Mouse (Mus musculus) neural tube, embryonic 15.5 days (tissue): Measurements from ENCODE around the gene Lnx1. TPM values are rescaled to one million over a fixed set of nuclear protein-coding genes. Genes with fewer than 3 reads are reported as not detected.

Experiments
- ATAC-seq: fragments of 200-750 bp; cut with Nextera tagmentation; 2 replicates; pipeline ENCODE4 v1.8.0; 2017; ENCODE audit warnings: mild to moderate bottlenecking, moderate TSS enrichment, moderate library complexity; ENCODE audit not compliant: low FRiP score
- H3K27ac ChIP-seq: fragments of 300-500 bp; sonication (generic); replicated peaks from 2 replicates; pipeline ENCODE4 v1.5.1; 2015; ENCODE audit warnings: mild to moderate bottlenecking, inconsistent platforms
- H3K27me3 ChIP-seq: fragments of 300-500 bp; sonication (generic); replicated peaks from 2 replicates; pipeline ENCODE4 v1.6.1; 2015; ENCODE audit warnings: inconsistent platforms
- H3K36me3 ChIP-seq: fragments of 300-500 bp; sonication (generic); 2 replicates; pipeline ENCODE4 v1.6.1; 2015; ENCODE audit warnings: inconsistent platforms
- H3K4me1 ChIP-seq: fragments of 300-500 bp; sonication (generic); 2 replicates; pipeline ENCODE4 v1.6.1; 2015; ENCODE audit warnings: inconsistent platforms
- H3K4me2 ChIP-seq: fragments of 300-500 bp; sonication (generic); 2 replicates; pipeline ENCODE4 v1.6.1; 2015; ENCODE audit warnings: inconsistent platforms, mild to moderate bottlenecking, moderate library complexity
- H3K4me3 ChIP-seq: fragments of 300-500 bp; sonication (generic); replicated peaks from 2 replicates; pipeline ENCODE4 v1.5.1; 2015; ENCODE audit warnings: mild to moderate bottlenecking, inconsistent platforms
- H3K9ac ChIP-seq: fragments of 300-500 bp; sonication (generic); replicated peaks from 2 replicates; pipeline ENCODE4 v1.6.1; 2015; ENCODE audit warnings: mild to moderate bottlenecking, inconsistent platforms
- H3K9me3 ChIP-seq: fragments of 300-500 bp; sonication (generic); replicated peaks from 2 replicates; pipeline ENCODE4 v1.6.1; 2016; ENCODE audit warnings: inconsistent platforms
- WGBS: fragments of 180-500 bp; shearing (Covaris S2); methylation state at CpG from one replicate; pipeline ENCODE4 v1.1.7; 2015; ENCODE audit warnings: mixed read lengths; 5-methylcytosine and 5-hydroxymethylcytosine counted together
- polyA plus RNA-seq: library from polyadenylated mRNA; unstranded; fragments of >200 nt; fragmentation: Nextera tagmentation; extraction: Ambion mirVana; gene quantifications from 2 replicates; pipeline ENCODE4 v1.2.1, GENCODE M21; 2015

Gene Lnx1
- polyA plus RNA-seq, 1 experiment from 2014 or later, result 13.8 TPM

- no peak overlapping the region for H3K4me3 ChIP-seq
- 88% methylated on average over 8 of the region's 8 CpGs for WGBS
- H3K27me3 ChIP-seq, result no peaks in the 10 kb centered on the region
- no peak overlapping the region for H3K4me2 ChIP-seq
- ATAC-seq, result no peak
- H3K27ac ChIP-seq, result no peak overlapping the region
- no peaks in the 10 kb centered on the region for H3K9me3 ChIP-seq
- peaks cover 66% of the 10 kb centered on the region for H3K36me3 ChIP-seq
- no peaks in the 10 kb centered on the region for H3K4me1 ChIP-seq
- no peak overlapping the region for H3K9ac ChIP-seq
Measured at GRCm38 (mm10) chr5:74593147-74593546, 109.6 kb downstream of the Lnx1 start.

DNA sequence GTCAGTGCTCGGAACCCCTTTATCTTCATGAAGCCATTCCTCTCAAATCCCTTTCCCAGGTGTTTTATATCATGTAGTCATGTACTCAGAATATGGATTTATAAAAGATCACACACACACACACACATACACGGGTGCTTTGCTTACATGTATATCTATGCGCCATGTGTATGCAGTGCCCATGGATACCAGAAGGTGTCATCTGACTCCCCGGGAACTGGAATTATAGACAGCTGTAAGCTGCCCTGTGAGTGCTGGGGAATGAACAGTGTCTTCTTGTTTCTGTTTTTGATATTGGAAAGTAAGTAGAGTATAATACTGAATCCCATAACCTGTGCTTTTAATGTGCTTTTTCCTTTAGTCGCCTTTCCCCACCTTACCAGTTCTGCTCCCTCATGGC, 111.3 kb downstream of the Lnx1 start:
- H3K27ac ChIP-seq, result no peak overlapping the region
- H3K4me3 ChIP-seq, result no peak overlapping the region
- H3K27me3 ChIP-seq, result no peaks in the 10 kb centered on the region
- ATAC-seq, result no peak
- H3K9me3 ChIP-seq, result no peaks in the 10 kb centered on the region
- H3K9ac ChIP-seq, result no peak overlapping the region
- H3K4me2 ChIP-seq, result no peak overlapping the region
- no peaks in the 10 kb centered on the region for H3K4me1 ChIP-seq
- 96% methylated on average over 5 of the region's 5 CpGs for WGBS
- peaks cover 64% of the 10 kb centered on the region for H3K36me3 ChIP-seq

GRCm38 (mm10) chr5:74589133-74589532, 113.6 kb downstream of the Lnx1 start:
- H3K4me1 ChIP-seq, result no peaks in the 10 kb centered on the region
- ATAC-seq, result no peak
- no peak overlapping the region for H3K4me3 ChIP-seq
- WGBS, result 93% methylated on average over 7 of the region's 7 CpGs
- H3K27ac ChIP-seq, result no peak overlapping the region
- H3K9me3 ChIP-seq, result no peaks in the 10 kb centered on the region
- no peak overlapping the region for H3K4me2 ChIP-seq
- H3K27me3 ChIP-seq, result no peaks in the 10 kb centered on the region
- peaks cover 52% of the 10 kb centered on the region for H3K36me3 ChIP-seq
- H3K9ac ChIP-seq, result no peak overlapping the region

DNA sequence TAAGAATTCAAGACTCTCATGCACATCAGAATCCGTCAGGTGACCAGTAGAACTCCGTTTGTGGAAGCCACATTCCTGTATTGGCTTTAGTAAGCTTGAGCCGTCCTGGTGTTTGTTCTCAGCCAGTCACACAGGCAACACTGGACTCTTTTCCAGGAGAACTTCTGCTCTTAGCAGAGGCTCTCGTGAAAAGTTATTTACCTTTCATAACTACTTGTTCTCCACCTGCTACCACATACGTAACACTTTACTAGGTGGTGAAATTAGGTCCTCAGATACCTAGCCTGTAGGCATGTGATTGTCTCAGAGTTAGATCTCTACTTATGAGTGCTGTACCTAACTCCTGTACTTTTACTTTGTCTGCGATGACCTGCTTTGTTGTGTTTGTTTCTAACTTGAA, 130.9 kb downstream of the Lnx1 start:
- no peak for ATAC-seq
- Histone ChIP-seq H3K4me2 (no peak overlapping the region), H3K9me3 (no peaks in the 10 kb centered on the region), H3K27me3 (no peaks in the 10 kb centered on the region), H3K9ac (no peak overlapping the region), H3K4me3 (no peak overlapping the region), H3K27ac (no peak overlapping the region), H3K4me1 (no peaks in the 10 kb centered on the region), H3K36me3 (peaks cover 23% of the 10 kb centered on the region)
- WGBS, result 93% methylated on average over 6 of the region's 6 CpGs

- ATAC-seq, result no peak
- Histone ChIP-seq H3K36me3 (peaks cover 51% of the 10 kb centered on the region), H3K9me3 (no peaks in the 10 kb centered on the region), H3K27me3 (no peaks in the 10 kb centered on the region), H3K9ac (no peak overlapping the region), H3K4me1 (no peaks in the 10 kb centered on the region), H3K4me3 (no peak overlapping the region), H3K27ac (no peak overlapping the region), H3K4me2 (no peak overlapping the region)
- 95% methylated on average over 1 of the region's 1 CpGs for WGBS
Measured at GRCm38 (mm10) chr5:74561151-74561550, 141.6 kb downstream of the Lnx1 start.

DNA sequence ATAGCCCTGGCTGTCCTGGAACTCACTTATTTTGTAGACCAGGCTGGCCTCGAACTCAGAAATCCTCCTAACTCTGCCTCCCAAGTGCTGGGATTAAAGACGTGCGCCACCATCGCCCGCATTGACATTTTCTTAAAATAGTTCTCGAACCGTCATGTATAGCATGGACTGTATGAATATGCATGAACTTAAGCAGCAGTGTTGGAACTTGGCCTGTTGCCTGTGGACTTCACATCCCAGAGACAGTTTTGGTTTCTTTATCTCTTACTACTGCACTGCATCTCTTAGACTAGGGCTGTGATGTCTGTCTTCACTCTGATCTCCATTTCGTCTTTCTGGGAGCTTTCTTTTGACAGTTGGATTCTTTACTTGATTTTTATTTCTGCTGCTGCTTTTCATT, 153.1 kb downstream of the Lnx1 start:
- no peak overlapping the region for H3K9ac ChIP-seq
- no peaks in the 10 kb centered on the region for H3K4me1 ChIP-seq
- no peak overlapping the region for H3K4me2 ChIP-seq
- H3K4me3 ChIP-seq, result no peak overlapping the region
- no peak for ATAC-seq
- peaks cover 43% of the 10 kb centered on the region for H3K36me3 ChIP-seq
- H3K27me3 ChIP-seq, result no peaks in the 10 kb centered on the region
- no peaks in the 10 kb centered on the region for H3K9me3 ChIP-seq
- no peak overlapping the region for H3K27ac ChIP-seq
- 82% methylated on average over 8 of the region's 8 CpGs for WGBS

- Histone ChIP-seq H3K4me3 (no peak overlapping the region), H3K27me3 (no peaks in the 10 kb centered on the region), H3K4me2 (no peak overlapping the region), H3K27ac (no peak overlapping the region), H3K36me3 (peaks cover 40% of the 10 kb centered on the region), H3K4me1 (no peaks in the 10 kb centered on the region), H3K9me3 (no peaks in the 10 kb centered on the region), H3K9ac (no peak overlapping the region)
- 94% methylated on average over 4 of the region's 4 CpGs for WGBS
- ATAC-seq, result no peak
Measured at GRCm38 (mm10) chr5:74545606-74546005, 157.1 kb downstream of the Lnx1 start.

Other genes starting within 250 kb of the Lnx1 start
- gene Scfd2, start 171.2 kb downstream of the Lnx1 start, polyA plus RNA-seq, result 19.0 and 20.6 TPM in 2 replicates
- gene Fip1l1, start 167.5 kb downstream of the Lnx1 start, polyA plus RNA-seq, result 66.6 and 77.3 TPM in 2 replicates